Mouse (Mus musculus): Measurements from ENCODE around the gene Pdss2. TPM values are rescaled to one million over a fixed set of nuclear protein-coding genes. Genes with fewer than 3 reads are reported as not detected.

The Pdss2 gene
- polyA plus RNA-seq, 1 experiment from 2014 or later = 15.2 TPM

GRCm38 (mm10) chr10:43323386-43323785, 102.1 kb downstream of the Pdss2 start:
- no peaks in the 10 kb centered on the region for H3K27me3 ChIP-seq (ENCODE audit: low read depth, poor library complexity, severe bottlenecking)
- H3K4me3 ChIP-seq = no peak overlapping the region
- H3K9me3 ChIP-seq (replicated peaks) = no peaks in the 10 kb centered on the region
- no peak for DNase-seq (ENCODE audit: low spot score)
- no peaks in the 10 kb centered on the region for H3K36me3 ChIP-seq
- H3K27ac ChIP-seq (replicated peaks) = peak overlapping the region; percentile 42
- H3K4me1 ChIP-seq = peaks cover 23% of the 10 kb centered on the region
- 28% methylated on average over 8 of the region's 8 CpGs for WGBS

- Histone ChIP-seq H3K27me3 (ENCODE audit: low read depth, poor library complexity, severe bottlenecking) (no peaks in the 10 kb centered on the region), H3K4me3 (no peak overlapping the region), H3K4me1 (peaks cover 24% of the 10 kb centered on the region), H3K36me3 (no peaks in the 10 kb centered on the region), H3K9me3 (replicated peaks) (no peaks in the 10 kb centered on the region), H3K27ac (replicated peaks) (no peak overlapping the region)
- 92% methylated on average over 5 of the region's 5 CpGs for WGBS
- no peak for DNase-seq (ENCODE audit: low spot score)
Observed at GRCm38 (mm10) chr10:43329813-43330212, 108.5 kb downstream of the Pdss2 start.

- Histone ChIP-seq H3K27ac (replicated peaks) (peak overlapping the region; percentile 65; the same call in 1 of the 2 replicates), H3K9me3 (replicated peaks) (no peaks in the 10 kb centered on the region), H3K36me3 (no peaks in the 10 kb centered on the region), H3K27me3 (ENCODE audit: low read depth, poor library complexity, severe bottlenecking) (no peaks in the 10 kb centered on the region), H3K4me1 (peaks cover 24% of the 10 kb centered on the region), H3K4me3 (no peak overlapping the region)
- no peak for DNase-seq (ENCODE audit: low spot score)
- WGBS = 76% methylated on average over 4 of the region's 4 CpGs
Observed at GRCm38 (mm10) chr10:43330691-43331090, 109.4 kb downstream of the Pdss2 start.

GRCm38 (mm10) chr10:43331931-43332701, 110.8 kb downstream of the Pdss2 start:
- Histone ChIP-seq H3K9me3 (replicated peaks) (no peaks in the 10 kb centered on the region), H3K4me1 (peaks cover 24% of the 10 kb centered on the region), H3K27me3 (ENCODE audit: low read depth, poor library complexity, severe bottlenecking) (no peaks in the 10 kb centered on the region), H3K4me3 (no peak overlapping the region), H3K27ac (replicated peaks) (peak overlapping the region; percentile 65; the same call in 1 of the 2 replicates), H3K36me3 (no peaks in the 10 kb centered on the region)
- 53% methylated on average over 15 of the region's 15 CpGs for WGBS
- no peak for DNase-seq (ENCODE audit: low spot score)

- H3K27ac ChIP-seq (replicated peaks) = 0 out of 2 replicates have a peak overlapping the region, but pooled peaks have one; percentile 9
- H3K9me3 ChIP-seq (replicated peaks) = no peaks in the 10 kb centered on the region
- H3K27me3 ChIP-seq (ENCODE audit: low read depth, poor library complexity, severe bottlenecking) = no peaks in the 10 kb centered on the region
- no peaks in the 10 kb centered on the region for H3K36me3 ChIP-seq
- DNase-seq (ENCODE audit: low spot score) = no peak
- WGBS = 87% methylated on average over 4 of the region's 4 CpGs
- peaks cover 30% of the 10 kb centered on the region for H3K4me1 ChIP-seq
- no peak overlapping the region for H3K4me3 ChIP-seq
Observed at GRCm38 (mm10) chr10:43335874-43336273, 114.6 kb downstream of the Pdss2 start.

- 89% methylated on average over 2 of the region's 2 CpGs for WGBS
- H3K27me3 ChIP-seq (ENCODE audit: low read depth, poor library complexity, severe bottlenecking) = no peaks in the 10 kb centered on the region
- H3K27ac ChIP-seq (replicated peaks) = no peak overlapping the region
- no peak overlapping the region for H3K4me3 ChIP-seq
- H3K36me3 ChIP-seq = no peaks in the 10 kb centered on the region
- H3K4me1 ChIP-seq = peaks cover 17% of the 10 kb centered on the region
- no peak for DNase-seq (ENCODE audit: low spot score)
- H3K9me3 ChIP-seq (replicated peaks) = no peaks in the 10 kb centered on the region
Observed at GRCm38 (mm10) chr10:43337110-43337509, 115.8 kb downstream of the Pdss2 start.

GRCm38 (mm10) chr10:43339811-43340210, 118.5 kb downstream of the Pdss2 start:
- no peak overlapping the region for H3K4me3 ChIP-seq
- H3K27me3 ChIP-seq (ENCODE audit: low read depth, poor library complexity, severe bottlenecking) = no peaks in the 10 kb centered on the region
- no peaks in the 10 kb centered on the region for H3K9me3 ChIP-seq (replicated peaks)
- DNase-seq (ENCODE audit: low spot score) = no peak
- WGBS = 85% methylated on average over 10 of the region's 10 CpGs
- no peak overlapping the region for H3K27ac ChIP-seq (replicated peaks)
- no peaks in the 10 kb centered on the region for H3K36me3 ChIP-seq
- peaks cover 10% of the 10 kb centered on the region; the same call in 1 of the 2 replicates for H3K4me1 ChIP-seq

GRCm38 (mm10) chr10:43349718-43350117, 128.4 kb downstream of the Pdss2 start:
- peaks cover 11% of the 10 kb centered on the region for H3K4me1 ChIP-seq
- H3K9me3 ChIP-seq (replicated peaks) = no peaks in the 10 kb centered on the region
- 76% methylated on average over 2 of the region's 2 CpGs for WGBS
- DNase-seq (ENCODE audit: low spot score) = no peak
- H3K27ac ChIP-seq (replicated peaks) = 0 out of 2 replicates have a peak overlapping the region, but pooled peaks have one; percentile 33
- no peak overlapping the region for H3K4me3 ChIP-seq
- no peaks in the 10 kb centered on the region for H3K36me3 ChIP-seq
- no peaks in the 10 kb centered on the region for H3K27me3 ChIP-seq (ENCODE audit: low read depth, poor library complexity, severe bottlenecking)

- no peak for DNase-seq (ENCODE audit: low spot score)
Observed at GRCm38 (mm10) chr10:43357884-43358283, 136.6 kb downstream of the Pdss2 start.

GRCm38 (mm10) chr10:43362947-43363346, 141.7 kb downstream of the Pdss2 start:
- H3K27ac ChIP-seq (replicated peaks) = no peak overlapping the region
- no peaks in the 10 kb centered on the region for H3K27me3 ChIP-seq (ENCODE audit: low read depth, poor library complexity, severe bottlenecking)
- H3K4me1 ChIP-seq = peaks cover 8% of the 10 kb centered on the region; the same call in 1 of the 2 replicates
- DNase-seq (ENCODE audit: low spot score) = no peak
- 93% methylated on average over 6 of the region's 6 CpGs for WGBS
- no peaks in the 10 kb centered on the region for H3K9me3 ChIP-seq (replicated peaks)
- H3K36me3 ChIP-seq = no peaks in the 10 kb centered on the region
- H3K4me3 ChIP-seq = no peak overlapping the region

More at GRCm38 (mm10) chr10:43357884-43358283, 136.6 kb downstream of the Pdss2 start:
- Histone ChIP-seq H3K27ac (replicated peaks) (no peak overlapping the region), H3K27me3 (ENCODE audit: low read depth, poor library complexity, severe bottlenecking) (no peaks in the 10 kb centered on the region), H3K4me3 (no peak overlapping the region), H3K4me1 (no peaks in the 10 kb centered on the region), H3K9me3 (replicated peaks) (no peaks in the 10 kb centered on the region), H3K36me3 (no peaks in the 10 kb centered on the region; the same call in 1 of the 2 replicates)
- WGBS = 70% methylated on average over 4 of the region's 4 CpGs

- DNase-seq (ENCODE audit: low spot score) = no peak
- 90% methylated on average over 5 of the region's 5 CpGs for WGBS
- Histone ChIP-seq H3K9me3 (replicated peaks) (no peaks in the 10 kb centered on the region), H3K27me3 (ENCODE audit: low read depth, poor library complexity, severe bottlenecking) (no peaks in the 10 kb centered on the region), H3K27ac (replicated peaks) (no peak overlapping the region; the same call in 1 of the 2 replicates), H3K36me3 (no peaks in the 10 kb centered on the region), H3K4me3 (no peak overlapping the region), H3K4me1 (peaks cover 8% of the 10 kb centered on the region; the same call in 1 of the 2 replicates)
Observed at GRCm38 (mm10) chr10:43363431-43363851, 142.2 kb downstream of the Pdss2 start.

GRCm38 (mm10) chr10:43365909-43366308, 144.6 kb downstream of the Pdss2 start:
- 83% methylated on average over 4 of the region's 4 CpGs for WGBS
- Histone ChIP-seq H3K27ac (replicated peaks) (no peak overlapping the region), H3K4me1 (peaks cover 8% of the 10 kb centered on the region; the same call in 1 of the 2 replicates)

GRCm38 (mm10) chr10:43368611-43369010, 147.3 kb downstream of the Pdss2 start:
- no peaks in the 10 kb centered on the region for H3K27me3 ChIP-seq (ENCODE audit: low read depth, poor library complexity, severe bottlenecking)
- peaks cover 8% of the 10 kb centered on the region; the same call in 1 of the 2 replicates for H3K4me1 ChIP-seq
- no peak overlapping the region for H3K27ac ChIP-seq (replicated peaks)
- 93% methylated on average over 5 of the region's 5 CpGs for WGBS
- no peaks in the 10 kb centered on the region for H3K36me3 ChIP-seq
- H3K4me3 ChIP-seq = no peak overlapping the region
- no peaks in the 10 kb centered on the region for H3K9me3 ChIP-seq (replicated peaks)
- no peak for DNase-seq (ENCODE audit: low spot score)

More at GRCm38 (mm10) chr10:43365909-43366308, 144.6 kb downstream of the Pdss2 start:
- no peaks in the 10 kb centered on the region for H3K27me3 ChIP-seq (ENCODE audit: low read depth, poor library complexity, severe bottlenecking)
- no peaks in the 10 kb centered on the region for H3K9me3 ChIP-seq (replicated peaks)
- H3K4me3 ChIP-seq = no peak overlapping the region
- H3K36me3 ChIP-seq = no peaks in the 10 kb centered on the region
- DNase-seq (ENCODE audit: low spot score) = no peak

Measured in midbrain, embryonic 10.5 days (tissue).